Mouse (Mus musculus): ENCODE data around the gene Akap10.

Gene Akap10

DNA sequence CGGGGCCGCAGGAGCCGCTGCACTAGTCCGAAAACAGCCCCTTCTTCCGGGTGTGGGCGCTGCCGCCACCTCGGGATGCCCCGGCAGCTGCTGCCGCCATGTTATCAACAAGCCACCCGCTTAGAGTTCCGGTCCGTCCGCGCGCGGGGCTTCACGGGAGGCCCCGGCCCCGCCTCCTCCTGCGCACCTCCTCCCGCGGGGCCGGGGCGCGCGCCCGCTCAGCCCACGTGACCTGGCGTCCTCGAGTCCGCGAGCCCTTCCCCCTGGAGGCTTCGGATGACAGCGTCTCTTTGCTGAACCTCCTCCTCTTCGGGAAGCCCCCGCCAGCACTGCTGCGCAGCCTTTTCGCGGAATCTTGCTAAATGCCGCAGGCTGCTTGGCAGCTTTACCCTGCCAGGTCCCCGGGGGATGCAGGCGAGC, at the start of gene Akap10:
TSS of gene Akap10 (minus strand) at position 155 of the 420 bp plus-strand sequence.
- in situ Hi-C loops (cut with MseI, MboI), result no loop called here

DNA sequence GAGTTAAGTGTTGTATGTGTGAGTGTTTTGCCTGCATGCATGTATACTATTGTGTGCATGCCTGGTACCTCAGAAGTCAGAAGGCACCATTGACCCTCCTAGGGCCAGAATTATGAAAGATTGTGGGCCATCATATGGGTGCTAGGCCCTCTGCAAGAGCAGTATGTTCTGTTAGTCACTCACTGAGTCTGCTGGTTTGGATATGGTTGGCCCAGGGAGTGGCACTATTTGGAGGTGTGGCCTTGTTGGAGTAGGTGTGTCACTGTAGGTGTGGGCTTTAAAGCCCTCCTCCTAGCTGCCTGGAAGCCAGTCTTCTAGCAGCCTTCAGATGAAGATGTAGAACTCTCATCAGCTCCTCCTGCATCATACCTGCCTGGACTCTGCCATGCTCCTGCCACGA, 45.7 kb upstream of the Akap10 start:
- in situ Hi-C loops (cut with MseI, MboI), result no loop called here

DNA sequence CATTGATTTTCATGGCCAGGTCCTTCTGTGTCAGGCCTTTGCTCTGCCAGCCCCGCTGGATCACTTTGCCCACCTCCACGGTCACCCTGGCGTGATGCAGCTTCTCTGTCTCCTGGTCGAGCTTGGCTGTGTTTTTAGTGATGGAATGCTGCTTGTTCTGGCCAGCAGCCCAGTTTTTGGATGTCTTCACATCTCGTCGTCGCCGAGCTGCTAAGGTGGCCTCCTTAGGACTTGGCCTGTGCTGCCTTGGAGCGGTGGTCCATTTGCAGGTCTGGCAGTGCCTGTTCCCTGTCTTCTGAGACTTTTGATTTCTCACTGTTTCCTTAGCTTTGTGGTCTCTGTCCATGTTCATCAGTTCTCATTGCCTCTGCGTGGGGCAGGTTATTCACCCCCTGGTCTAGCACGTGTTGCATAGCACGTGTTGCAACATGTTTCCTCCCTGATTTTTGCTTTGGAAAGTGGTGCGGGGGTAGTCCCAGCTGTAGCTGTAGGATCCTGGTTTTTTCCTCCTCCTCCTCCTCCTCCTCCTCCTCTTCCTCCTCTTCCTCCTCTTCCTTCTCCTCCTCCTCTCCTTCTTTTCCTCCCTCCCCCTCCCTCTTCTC, 44.2 kb upstream of the Akap10 start:
- in situ Hi-C loops (cut with MseI, MboI), result no loop called here

DNA sequence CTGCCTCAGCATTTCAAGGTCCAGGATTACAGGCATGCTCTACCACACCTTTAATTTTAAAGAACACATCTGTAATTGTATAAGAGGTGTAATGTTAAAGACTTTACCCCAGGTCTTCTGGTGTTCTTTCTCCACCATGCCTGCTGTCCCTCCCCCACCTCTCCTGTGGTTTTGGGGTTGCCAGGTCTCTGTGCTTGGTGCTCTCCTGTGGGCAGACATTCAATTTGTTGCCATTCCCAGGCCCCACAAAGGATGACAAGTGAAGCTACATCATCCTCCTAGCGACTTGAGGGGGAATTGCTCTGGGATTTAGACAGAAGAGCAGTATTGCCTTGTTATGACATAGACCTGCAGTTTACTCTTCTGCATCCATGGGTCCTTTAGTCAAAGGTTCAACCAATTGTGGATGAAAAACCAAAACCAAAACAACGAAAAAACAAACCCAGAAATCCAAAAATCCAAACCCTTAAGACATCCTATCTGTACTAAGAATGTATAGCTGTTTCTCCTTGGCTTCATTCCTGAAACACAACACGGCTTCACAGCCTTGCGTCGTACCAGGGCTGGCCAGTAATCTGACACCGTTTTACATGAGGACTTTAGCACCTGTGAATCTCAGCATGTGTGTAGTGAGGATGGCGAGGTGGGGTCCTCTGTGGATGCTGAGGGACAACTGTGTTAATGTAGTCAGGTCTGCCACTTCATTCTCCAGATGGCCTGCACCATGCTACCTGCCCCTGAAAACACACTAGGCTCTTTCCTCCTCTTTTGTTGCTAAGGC, 41.6 kb upstream of the Akap10 start:
- in situ Hi-C loops (cut with MseI, MboI), result no loop called here

DNA sequence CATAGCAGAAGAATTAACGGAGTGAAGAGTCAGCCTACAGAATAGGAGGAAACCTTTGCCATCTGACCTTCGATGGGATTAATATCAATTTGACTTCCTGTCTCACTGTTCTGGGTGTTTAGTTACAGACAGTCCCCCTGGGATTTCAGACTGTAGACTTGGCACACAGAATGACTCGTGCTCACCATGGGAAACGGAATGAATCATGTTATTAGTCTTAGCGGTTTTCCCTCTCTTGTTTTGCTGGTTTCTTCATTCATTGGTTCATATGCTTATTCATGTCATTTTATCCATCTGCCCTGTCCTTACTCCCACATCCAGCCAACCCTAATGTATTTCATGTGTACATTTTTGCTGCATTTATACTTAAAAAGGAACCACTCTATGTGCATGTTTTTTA, 40.8 kb upstream of the Akap10 start:
- in situ Hi-C loops (cut with MseI, MboI), result no loop called here

DNA sequence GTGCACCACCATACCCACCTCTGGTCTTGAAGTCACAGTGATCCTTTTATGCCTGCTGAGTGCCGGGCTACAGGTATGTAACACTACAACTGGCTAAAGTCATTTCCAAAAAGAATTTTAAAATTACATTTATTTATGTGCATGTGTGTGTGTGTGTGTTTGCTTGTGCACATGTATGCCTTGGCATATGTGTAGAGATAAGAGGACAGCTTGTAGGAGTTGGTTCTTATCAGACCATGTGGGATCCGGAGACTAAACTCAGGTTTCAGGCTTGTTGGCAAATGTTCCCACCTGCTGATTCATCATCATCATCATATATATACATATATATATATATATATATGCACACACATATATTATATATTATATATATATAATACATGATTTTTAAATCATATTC, 38.8 kb upstream of the Akap10 start:
- in situ Hi-C loops (cut with MseI, MboI), result no loop called here

DNA sequence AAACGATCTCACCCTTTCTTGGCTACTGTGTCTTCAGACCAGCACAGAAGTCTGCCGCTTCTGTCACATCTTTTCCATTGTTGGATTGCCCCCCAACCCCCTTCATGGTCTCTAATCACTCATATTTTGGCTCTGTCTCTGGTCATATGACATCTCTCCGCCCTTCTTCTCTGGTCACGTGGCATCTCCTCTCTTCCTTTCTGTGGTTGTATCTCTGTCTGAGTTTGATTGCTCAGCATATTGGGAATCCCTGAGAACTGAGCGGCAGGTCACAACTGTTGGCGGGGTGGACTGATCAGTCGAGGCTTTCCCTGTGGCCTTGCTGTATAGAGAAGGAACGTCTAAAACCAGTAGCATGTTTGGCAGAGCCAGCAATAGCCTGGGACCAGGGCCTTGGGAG, 37.0 kb upstream of the Akap10 start:
- in situ Hi-C loops (cut with MseI, MboI), result no loop called here

DNA sequence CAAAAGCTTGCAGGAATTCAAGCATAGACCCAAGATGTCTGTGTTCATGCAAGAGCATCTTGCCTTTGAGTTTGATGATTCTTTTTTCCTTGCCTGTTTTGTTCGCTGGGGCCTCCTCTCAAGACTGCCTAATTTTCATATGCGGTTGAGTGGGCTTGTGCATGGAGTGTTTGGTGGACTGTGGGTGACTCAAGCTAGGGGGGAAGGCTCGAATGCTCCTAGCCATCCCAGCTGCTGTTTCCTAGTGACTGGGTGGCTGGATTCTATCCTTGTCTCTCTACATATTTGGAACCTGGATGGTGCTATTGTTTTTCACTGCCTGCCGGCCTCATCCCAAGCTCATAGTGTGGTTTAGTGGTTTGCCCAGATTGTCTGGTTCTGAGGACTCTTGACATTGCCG, 34.6 kb upstream of the Akap10 start:
- in situ Hi-C loops (cut with MseI, MboI), result no loop called here

DNA sequence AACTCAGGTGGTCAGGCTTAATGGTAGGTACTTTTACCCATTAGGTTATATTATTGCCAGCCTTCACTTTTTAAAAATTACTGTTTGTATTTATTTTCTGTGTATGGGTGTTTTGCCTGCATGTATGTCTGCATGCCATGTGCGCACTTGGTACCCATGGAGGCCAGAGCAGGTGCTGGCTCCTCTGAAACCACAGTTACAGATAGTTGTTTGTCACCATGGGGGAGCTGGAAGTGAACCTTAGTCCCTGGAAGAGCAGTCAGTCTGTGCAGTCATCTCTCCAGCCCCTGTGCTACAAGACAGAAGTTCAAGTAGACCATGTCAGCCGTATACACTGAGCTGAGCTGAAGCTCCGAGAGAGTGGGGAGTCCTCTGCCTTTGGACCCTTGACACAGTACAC, 33.1 kb upstream of the Akap10 start:
- in situ Hi-C loops (cut with MseI, MboI), result no loop called here

DNA sequence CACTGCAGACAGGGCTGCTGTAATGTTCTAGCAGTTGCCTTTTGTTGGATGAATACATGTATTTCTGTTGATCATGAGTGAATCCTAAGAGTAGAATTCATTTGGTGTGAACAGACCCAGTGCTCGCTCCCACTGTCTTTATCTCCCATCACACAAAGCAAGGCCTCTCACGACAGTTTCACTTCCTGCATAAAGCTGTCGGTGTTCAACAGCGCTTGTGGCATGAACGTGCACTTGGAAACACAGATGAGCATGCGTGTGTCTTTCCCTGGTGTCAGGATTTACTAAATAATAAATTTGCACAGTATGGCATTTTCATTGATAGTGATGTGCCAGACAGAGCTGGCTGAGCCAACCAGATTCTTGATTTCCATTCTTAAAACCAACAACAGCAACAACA, 32.6 kb upstream of the Akap10 start:
- in situ Hi-C loops (cut with MseI, MboI), result no loop called here

DNA sequence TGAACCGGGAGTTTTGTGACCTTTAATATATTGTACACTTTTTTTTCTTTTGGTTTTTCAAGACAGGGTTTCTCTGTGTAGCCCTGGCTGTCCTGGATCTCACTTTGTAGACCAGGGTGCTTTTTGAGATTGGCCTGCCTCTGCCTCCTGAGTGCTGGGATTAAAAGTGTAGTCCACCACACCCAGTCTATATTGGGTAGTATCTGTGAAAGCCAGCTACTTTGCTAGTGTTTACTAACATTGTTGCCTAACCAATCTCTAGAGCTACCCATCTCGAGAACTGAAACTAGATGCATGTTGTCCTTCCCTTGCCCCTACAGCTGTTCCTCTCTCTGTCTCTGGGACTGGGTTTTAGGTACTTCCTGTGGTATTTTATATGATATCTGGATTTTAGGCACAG, 30.0 kb upstream of the Akap10 start:
- in situ Hi-C loops (cut with MseI, MboI), result no loop called here

DNA sequence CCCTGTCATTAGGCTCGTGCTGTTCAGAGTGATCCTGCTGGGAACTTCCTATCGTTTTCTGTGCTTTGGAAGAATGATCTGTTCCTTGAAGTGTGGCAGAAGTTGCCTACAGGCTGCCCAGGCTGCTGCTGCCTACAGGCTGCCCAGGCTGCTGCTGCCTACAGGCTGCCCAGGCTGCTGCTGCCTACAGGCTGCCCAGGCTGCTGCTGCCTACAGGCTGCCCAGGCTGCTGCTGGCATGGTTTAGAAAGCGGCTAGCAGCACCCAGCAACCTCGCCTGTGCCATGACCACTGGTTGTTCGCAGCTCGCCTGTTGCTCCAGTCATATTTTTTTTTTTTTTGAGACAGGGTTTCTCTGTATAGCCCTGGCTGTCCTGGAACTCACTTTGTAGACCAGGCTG, 28.7 kb upstream of the Akap10 start:
- in situ Hi-C loops (cut with MseI, MboI), result loop anchor here in 1 of 2 experiments (10.0 kb wide), 1 partner anchor 316 kb away; no protein-coding TSS in a partner anchor

DNA sequence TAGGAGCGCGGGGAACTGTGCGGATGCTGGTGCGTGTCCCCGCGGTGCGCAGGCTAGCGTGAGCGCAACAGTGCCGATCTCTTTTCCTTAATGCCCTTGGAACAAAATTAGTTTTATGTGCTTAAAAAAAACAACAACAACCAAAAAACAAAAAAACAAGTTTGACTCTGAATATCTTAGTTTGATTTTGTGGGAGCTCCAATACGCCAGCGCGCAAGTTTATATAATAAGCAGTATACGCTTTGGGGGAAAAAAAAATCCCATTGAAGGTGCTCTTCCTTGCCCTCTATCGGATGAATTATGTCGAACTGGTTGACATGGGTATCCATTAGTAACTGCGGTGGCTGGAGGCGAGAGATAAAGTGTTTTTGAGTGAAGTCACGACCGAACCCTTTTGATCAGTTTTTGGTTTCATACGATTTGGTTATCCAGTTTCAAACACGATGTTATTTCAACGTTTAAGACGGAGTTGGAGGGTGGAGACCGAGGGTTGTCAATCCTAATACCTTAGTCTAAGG, 27.3 kb upstream of the Akap10 start:
- in situ Hi-C loops (cut with MseI, MboI), result loop anchor here in 1 of 2 experiments (10.0 kb wide), 1 partner anchor 317 kb away; no protein-coding TSS in a partner anchor

DNA sequence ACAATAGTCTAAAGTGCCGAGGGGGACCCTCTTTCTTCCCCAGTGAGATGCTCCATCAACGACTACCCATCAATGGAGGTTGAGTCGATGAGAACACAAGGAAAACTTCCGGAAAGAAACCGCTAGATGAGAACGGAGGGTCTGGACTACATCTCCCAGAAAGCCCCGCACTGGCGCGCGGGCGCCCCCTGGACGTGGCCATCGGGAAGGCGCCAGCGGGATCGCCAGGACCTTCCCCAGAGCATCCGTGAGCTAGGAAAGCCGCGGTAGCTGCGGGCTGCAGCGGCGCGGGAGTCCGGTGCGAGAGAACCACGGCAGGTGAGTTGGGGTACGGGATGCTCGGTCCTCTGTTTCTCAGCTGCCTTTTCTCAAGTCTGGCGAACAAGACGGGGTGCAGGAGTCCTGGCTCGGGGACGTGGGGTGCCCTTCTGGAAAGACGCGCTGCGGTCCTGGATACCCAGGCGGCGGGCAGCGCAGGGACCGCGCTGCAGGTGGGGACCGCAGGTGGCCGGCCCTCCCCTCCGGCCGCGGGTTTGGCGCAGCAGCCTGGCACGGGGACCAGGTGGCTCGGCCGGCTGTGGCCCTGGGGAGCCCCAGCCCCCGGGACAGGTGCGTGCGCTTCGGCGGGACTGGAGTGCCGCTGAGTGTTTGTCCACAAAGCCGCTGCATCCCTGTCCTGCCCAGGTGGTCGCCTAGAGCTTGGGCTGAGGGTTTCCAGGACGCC, 26.7 kb upstream of the Akap10 start, which contains the start of gene Specc1:
TSS of gene Specc1 (plus strand) at position 192 of the 724 bp plus-strand sequence.
- in situ Hi-C loops (cut with MseI, MboI), result loop anchor here in 1 of 2 experiments (10.0 kb wide), 1 partner anchor 318 kb away; no protein-coding TSS in a partner anchor

DNA sequence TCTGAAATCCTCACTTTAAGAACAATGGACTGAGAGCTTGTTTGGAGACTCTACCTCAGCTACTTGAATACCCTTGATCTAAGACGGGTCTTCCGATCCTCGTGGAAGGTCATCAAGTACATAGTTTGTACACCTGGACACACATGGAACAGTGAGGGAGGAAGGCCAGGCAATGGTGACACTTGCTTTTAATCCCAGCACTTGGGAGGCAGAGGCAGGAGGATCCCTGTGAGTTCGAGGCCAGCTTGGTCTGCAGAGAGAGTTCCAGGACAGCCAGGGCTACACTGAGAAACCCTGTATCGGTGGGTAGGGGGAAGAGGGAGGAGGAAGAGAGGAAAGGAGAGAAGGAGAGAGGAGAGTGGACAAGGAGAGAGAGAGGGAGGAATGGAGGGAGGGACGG, 25.9 kb upstream of the Akap10 start:
- in situ Hi-C loops (cut with MseI, MboI), result loop anchor here in 1 of 2 experiments (10.0 kb wide), 1 partner anchor 319 kb away; no protein-coding TSS in a partner anchor

DNA sequence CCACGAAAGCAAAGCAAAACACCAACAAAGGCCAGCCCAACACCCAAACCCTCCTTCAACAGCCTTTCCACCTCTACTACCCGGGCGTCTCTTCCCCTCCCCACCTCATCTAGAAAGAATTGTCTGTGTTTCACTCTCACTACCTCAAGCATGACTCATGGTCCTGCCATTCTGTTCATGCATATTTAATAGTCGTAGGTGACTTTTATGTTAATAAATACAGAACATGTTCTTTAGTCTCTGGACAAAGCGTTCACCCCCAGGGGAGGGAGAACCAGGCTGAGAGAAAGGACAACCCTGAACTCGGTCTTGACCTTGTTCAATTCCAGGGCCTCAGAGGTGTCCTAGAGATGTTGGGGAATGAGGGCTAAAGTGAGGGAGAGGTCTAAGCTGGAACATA, 25.1 kb upstream of the Akap10 start:
- in situ Hi-C loops (cut with MseI, MboI), result loop anchor here in 1 of 2 experiments (10.0 kb wide), 1 partner anchor 320 kb away; no protein-coding TSS in a partner anchor

DNA sequence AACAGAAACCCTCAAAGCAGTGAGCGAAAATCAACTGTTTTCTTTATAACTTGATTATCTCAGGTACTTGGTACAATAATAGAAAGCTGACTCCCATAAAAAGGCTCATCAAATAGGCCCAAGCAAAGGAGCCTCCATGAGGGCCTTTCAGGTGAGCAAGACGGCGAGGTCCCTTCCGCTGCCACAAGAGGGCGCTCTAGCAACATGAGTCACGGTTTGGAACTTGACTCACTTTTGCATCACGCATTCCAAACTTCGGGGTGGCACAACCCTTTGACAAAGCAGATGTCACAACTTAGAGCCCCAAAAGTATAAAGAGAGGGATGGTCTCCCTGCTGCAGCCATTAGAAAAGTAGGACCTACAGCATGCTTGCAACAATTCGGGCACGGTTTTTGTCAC, 20.6 kb upstream of the Akap10 start:
- in situ Hi-C loops (cut with MseI, MboI), result loop anchor here (5.0 to 10.0 kb wide), 4 partner anchors 87 to 324 kb away; no protein-coding TSS in a partner anchor

DNA sequence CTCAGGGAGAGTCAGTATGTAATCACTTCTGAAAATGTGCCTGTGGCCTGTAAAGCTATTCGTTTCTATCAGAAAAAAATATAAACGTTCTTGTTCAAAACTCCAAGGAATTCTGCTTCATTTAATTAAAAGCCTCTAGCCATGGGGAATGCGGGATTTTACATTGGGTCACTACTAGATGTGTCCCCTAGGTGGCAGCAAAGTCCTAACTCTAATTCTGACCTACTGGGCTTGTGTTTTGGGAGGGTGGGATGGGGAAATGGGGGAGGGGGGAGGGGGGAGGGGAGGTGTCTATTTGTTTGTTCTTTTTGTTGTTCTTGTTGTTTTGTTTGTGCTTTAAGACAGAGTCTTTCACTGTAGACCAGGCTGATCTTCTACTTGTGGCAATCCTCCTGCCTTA, 19.3 kb upstream of the Akap10 start:
- in situ Hi-C loops (cut with MseI, MboI), result no loop called here

DNA sequence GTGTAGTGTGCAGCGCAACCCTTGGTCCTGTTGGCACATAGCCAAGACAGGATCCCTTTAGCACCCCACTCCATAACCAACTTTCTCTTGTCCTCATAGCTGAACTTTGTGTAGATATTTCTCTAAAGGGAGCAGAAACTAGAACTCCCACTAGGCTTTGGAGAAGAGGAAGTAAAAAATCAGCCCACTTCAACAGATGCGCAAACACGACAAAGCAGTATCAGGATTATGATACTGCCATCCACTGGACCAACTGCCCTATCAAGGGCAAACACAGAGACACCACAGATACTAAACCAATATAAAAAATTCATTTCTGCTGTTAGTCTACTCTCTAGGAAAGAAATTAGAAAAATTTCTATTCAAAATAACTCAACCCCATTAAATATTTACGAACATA, 16.6 kb upstream of the Akap10 start:
- in situ Hi-C loops (cut with MseI, MboI), result no loop called here

DNA sequence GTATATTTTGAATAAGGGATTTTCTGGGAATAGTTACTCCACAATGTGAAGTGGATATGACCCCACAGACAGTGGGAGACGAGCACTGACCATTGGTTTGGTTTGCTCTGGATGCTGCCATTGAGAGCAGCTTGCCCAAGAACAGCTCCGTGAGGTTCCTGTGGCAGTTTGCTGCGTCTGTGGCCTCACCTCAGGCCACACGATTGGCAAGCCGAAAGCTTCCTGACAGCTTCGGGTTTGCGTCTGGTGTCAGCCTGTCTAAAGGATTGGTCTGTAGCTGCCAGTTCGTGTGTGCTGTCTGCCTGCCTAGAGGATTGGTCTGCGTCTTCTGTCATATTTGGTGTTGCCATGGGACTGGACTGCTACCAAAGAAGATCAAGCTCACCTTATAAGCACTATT, 14.4 kb upstream of the Akap10 start:
- in situ Hi-C loops (cut with MseI, MboI), result no loop called here

DNA sequence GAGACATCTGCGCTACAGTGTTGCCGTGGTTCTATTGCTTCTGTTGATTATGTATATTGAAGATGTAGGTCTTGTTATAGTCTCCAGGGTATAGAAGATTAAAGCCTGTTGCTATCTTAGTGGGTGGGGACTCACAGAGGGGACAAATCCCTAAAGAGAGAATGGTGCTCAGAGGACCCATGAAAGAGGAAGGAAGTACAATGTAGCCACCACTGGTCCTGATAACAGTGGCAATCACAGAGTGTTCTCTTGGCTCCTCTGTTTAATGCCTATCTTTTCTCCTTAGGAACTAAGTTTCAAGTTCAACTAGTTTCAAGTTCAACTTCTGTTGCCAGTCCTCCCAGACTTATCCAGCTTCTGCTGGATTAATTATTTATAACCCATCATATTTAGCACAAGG, 12.9 kb upstream of the Akap10 start:
- in situ Hi-C loops (cut with MseI, MboI), result no loop called here

DNA sequence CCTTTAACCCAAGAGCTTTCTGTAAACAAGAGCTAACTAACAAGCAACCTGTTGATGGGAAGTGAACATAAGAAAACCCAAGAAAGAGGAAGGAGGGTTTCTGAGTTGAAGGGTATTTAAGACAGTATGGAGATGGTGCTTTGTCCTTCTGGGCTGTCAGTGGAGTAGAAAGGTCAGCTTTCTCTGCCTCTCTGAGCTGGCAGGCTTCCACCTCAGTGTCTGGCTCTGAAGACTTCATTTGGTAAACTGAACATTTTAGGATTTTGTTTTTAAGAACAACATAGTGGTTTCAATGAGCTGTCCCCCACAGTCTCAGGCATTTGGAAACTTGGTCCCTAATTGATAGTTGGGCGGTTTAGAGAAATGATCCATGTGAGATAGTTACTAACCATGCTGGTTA, 7.7 kb upstream of the Akap10 start:
- in situ Hi-C loops (cut with MseI, MboI), result no loop called here
